Mouse (Mus musculus) heart, embryonic 14.5 days (tissue): Measurements from ENCODE around the gene Odam. TPM values are rescaled to one million over a fixed set of nuclear protein-coding genes. Genes with fewer than 3 reads are reported as not detected.

Experiments used
- polyA plus RNA-seq: library from polyadenylated mRNA; unstranded; fragments of >200 nt; fragmentation: Nextera tagmentation; extraction: Ambion mirVana; gene quantifications from 2 replicates; pipeline ENCODE4 v1.2.1, GENCODE M21; 2014

The Odam gene
- polyA plus RNA-seq, 1 experiment from 2014 or later, result not detected

Other genes starting within 250 kb of the Odam start
- gene Csn1s1, start 218.8 kb upstream of the Odam start, polyA plus RNA-seq, result not detected in 2 replicates
- gene Csn2, start 185.4 kb upstream of the Odam start, polyA plus RNA-seq, result not detected in 2 replicates
- not detected in 2 replicates for gene Csn1s2a, start 110.5 kb upstream of the Odam start, polyA plus RNA-seq
- gene Csn1s2b, start 76.9 kb upstream of the Odam start, polyA plus RNA-seq, result not detected in 2 replicates
- gene Prr27, start 59.3 kb upstream of the Odam start, polyA plus RNA-seq, result not detected in 2 replicates
- gene Csn3, start 40.5 kb downstream of the Odam start, polyA plus RNA-seq, result 0.34 TPM in 1 of 2 replicates, not detected in the other
- not detected in 2 replicates for gene 2310003L06Rik, start 84.4 kb downstream of the Odam start, polyA plus RNA-seq
- not detected in 2 replicates for gene Gm28434, start 84.5 kb downstream of the Odam start, polyA plus RNA-seq
- gene Cabs1, start 94.4 kb downstream of the Odam start, polyA plus RNA-seq, result not detected in 2 replicates
- not detected in 2 replicates for gene Smr3a, start 117.5 kb downstream of the Odam start, polyA plus RNA-seq
- gene Smr2, start 201.5 kb downstream of the Odam start, polyA plus RNA-seq, result not detected in 2 replicates
- not detected in 2 replicates for gene Gm11116, start 226.5 kb downstream of the Odam start, polyA plus RNA-seq